Mouse (Mus musculus): ENCODE measurements around the gene Ctdnep1.
"Not testable (repeated sequence)": the region's sequence is repeated elsewhere in the genome, so short reads cannot be mapped to it uniquely, and the experiment has no call there.

The Ctdnep1 gene

DNA sequence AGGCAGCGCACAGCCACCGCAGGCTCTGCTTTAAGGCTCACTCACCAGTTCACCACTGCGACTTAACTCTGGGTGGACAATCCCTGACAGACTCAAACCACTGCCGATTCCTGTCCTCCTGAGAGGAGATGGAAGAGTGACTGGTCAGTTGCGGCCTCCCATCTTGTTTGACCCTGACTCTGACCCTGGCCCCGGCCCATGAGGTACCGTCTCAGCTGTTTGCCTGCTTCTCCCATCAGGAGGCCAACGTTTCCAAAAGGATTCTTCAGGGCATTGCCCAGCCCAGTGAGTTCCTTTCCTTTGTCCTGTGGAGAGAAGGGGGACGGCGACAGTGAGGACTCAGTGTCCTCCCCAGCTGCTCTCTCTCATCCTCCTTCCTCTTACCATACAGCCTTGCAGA is 30.0 kb downstream of the Ctdnep1 start:
- DNase-seq (ENCODE audit: low spot score): no peak

DNA sequence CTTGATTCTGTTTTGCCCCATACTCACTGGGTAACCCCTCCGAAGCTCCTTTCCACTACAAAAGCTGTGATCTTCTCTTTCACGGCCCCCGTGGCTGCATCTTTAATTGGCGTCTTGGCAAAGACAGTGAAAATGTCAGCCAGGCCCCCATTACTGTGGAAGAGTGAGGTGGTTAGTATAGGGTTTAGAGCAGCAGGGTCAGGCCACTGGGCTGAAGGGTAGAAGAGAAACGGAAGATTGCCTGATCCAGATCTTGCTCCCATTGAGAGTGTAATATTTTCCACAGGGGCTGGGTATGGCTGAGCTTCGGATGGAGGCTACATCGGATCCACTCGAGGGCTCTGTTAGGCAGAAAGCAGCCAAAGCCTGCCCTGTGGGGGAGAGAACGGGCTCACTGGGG is 32.0 kb downstream of the Ctdnep1 start:
- DNase-seq (ENCODE audit: low spot score): no peak

DNA sequence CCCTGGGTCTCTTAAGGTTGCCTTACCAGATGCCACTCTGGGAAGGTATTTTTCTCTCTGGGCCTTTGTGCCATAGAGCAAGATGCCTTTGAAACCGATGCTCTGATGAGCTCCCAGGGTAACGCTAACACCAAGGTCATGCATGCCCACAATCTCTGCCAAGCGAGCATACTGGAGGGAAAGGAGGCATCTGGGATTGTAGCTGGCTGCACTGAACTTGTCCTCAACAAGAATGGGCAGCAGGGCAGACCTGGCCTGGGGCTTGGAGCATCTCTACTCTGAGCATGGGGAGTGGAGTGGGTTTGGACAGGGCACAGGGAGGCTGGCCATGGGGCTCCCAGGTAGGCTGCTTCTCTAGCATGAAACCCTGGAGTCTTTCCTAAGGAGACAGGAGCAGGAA is 32.5 kb downstream of the Ctdnep1 start:
- DNase-seq (ENCODE audit: low spot score): no peak

DNA sequence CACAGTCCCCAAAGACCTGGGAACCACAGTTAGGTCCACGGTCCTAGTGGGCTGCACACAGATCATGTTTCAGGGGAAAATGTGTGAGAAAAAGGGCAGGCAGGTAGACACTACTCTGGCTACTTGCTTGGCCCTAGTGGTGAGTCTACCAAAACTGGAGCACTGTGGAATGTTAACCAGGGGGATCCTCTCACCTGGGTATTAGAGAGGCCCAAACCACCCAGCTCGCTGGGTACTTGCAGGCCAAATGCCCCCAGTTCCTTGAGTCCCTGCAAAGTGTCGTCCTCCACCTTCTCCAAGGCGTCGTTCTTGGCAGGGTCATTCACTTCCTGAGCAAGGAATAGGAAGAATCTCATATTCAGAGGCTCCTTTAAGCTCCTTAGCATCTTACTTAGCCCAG is 33.1 kb downstream of the Ctdnep1 start:
- DNase-seq (ENCODE audit: low spot score): no peak

DNA sequence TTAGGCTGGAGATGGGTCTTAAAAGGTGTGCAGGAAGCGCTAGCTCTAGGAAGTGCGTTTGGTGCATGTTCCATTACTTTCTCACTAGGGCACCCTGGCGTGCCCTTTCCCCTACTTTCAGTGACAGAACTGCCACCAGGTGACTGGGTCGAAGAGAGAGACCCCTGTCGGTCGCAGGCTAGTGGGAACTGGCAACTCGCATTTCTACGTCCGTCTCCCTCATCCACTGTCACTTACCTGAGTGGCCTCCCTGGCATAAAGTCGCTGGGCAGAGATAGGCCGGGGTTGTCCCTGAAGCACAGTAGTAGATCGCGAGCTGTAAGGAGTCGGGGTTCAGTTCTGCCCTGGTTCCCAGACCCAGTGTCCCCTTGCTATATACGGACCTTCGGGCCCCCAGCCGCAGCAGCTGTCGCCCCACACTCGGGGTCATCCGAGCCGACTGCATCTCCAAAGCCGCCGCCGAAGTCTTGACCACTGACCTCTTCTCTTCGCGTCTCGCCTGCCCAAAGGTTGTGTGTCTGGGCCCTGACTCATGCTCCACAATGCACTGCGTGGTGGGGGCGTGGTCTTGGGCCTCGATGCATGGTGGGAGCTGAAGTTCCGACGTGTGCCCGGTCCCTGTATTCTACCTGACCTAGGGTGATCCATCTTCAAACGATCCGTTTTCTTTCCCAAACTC is 34.1 kb downstream of the Ctdnep1 start, which contains the start of gene Acadvl:
Gene Acadvl (minus strand): TSS at position 532 of the 679 bp plus-strand sequence.
- peak; percentile 90 for DNase-seq (ENCODE audit: low spot score)

DNA sequence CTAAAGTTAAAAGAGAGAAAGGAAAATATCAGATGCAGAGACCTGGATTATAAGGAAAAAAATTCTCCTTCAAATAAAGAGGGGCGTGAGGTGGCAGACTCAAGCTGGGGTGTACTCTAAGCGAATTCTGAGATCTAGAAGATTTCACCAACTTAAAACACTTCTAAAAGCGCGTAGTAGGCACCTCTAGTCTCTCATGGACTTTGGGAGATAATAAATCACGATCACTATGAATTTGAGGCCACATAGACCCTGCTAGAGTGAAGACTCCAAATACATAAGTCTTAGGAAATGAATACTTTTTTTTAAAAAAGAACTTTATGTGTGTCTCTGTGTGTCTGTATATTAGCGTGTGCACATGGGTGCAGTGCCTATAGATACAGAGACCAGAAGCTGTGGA is 34.7 kb downstream of the Ctdnep1 start:
- DNase-seq (ENCODE audit: low spot score): no peak

DNA sequence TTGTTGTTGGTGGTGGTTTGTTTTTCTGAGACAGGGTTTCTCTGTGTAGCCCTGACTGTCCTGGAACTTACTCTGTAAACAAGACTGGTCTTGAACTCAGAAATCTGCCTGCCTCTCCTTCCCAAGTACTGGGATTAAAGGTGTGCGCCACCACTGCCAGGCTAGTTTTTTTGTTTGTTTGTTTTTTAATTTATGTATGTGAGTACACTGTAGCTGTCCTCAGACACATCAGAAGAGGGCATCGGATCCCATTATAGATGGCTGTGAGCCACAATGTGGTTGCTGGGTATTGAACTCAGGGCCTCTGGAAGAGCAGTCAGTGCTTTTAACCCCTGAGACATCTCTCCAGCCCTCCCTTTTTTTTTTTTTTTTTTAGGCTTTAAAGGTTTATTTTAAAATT is 35.2 kb downstream of the Ctdnep1 start:
- DNase-seq (ENCODE audit: low spot score): not testable (repeated sequence)

DNA sequence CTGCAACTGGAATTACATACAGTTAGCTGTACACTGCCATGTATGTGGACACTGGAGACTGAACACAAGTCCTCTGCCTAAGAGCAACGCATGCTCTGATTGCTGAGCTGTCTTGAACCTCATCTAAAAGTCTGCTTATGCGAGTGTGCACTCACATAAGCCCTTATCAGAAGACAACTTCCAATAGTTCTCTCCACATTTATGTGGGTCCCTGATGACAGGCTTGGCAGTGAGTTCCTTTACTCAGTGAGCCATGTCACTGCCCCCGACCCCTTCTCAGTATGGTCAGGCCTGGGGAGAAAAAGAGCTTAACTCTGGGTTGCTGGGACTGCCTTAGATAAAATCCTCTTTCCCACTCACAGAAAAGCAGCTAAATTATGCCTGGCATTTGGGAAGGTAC is 35.7 kb downstream of the Ctdnep1 start, which contains the start of gene Dlg4:
Gene Dlg4 (plus strand): TSS at position 274 of the 400 bp plus-strand sequence.
- DNase-seq (ENCODE audit: low spot score): no peak

DNA sequence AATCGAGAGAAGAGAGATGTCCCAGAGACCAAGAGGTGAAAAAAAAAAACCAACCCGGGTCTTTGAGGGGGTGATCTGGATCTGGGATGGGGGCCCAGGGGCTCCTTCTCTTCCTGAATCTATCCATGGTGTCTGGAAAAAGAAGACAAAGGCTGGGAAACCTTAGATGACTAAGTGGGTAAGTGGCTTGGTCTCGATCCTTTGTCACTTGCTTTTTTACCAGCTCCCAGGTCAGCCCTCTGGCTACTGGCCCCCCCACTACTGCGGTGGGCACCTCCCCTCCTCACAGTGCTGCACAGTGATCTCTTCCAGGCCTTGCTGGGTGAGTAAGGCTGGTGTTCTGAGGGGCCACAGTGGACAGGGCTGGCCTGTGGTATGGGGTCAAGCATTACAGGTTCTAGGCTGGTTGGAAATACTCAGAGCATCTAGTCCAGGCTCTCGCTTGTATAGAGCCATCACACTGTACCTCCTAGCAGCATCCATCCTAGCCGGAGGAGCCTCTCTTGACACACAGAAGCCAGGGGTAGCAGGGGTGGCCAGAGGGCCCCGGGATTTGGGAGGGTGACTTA is 36.3 kb downstream of the Ctdnep1 start:
- no peak for DNase-seq (ENCODE audit: low spot score)

DNA sequence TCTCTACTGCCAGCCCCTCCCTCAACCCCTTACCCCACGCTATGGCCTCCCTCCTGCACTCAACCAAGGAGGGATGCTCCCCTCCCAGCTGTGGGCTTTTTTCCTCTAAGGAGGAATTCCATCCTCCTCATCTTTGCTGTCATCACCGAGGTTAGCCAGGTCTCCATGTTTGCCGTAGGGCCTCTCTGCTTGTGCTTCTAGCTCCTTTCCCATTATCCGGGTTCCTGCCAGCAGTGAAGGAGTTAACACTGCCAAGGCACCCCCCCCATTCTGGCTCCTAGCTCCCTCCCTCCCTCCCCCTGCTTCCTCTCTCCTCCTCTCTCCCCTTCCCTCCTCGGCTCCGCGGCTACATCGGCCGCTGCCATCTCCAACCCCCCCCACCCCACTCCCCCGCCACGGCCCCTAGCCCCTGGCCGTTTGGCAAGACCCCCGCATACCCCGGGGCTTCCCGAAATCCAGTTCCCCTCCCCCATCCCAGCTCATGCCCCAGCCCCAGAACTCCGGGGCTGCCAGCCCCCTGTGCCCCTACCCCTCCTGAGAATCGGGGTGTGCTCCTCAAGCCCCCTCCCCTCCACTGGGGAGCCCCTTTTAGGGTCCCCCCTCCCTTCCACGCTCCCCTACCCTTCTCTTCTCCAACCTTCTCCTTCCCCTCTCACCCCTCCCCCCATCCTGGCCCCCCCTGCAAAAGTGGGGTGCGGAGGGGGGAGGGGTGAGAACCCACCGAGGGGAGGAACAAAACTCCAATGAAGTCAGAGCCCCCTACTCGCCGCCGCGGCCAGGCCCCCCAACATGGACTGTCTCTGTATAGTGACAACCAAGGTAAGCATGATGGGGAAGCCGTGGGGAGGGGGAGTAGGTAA is 37.4 kb downstream of the Ctdnep1 start:
- DNase-seq (ENCODE audit: low spot score): peak; percentile 61

DNA sequence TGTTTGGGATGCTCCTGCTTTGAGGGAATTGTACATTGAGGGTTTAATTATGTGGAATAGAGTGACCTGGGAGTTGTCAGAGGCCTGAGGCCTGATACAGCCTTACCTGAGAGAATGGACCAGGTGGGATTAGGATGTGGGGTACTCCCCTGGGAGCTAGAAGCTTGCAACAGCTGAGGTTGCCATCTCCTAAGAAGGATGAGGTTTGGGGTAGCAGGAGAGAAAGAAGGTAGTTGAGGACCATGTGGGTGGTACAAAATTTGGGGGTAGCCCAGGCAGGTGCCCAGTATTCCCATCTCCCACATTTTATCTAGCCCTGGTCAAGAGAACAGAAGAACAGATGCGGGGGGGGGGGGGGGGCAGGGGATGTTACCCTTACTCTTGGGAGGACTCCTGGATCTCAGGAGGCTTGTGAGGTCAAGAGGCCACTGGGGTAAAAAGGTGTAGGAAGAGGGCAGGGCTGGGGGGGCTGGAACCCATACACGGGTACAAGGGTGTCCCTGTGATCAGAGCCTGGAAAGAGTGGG is 38.6 kb downstream of the Ctdnep1 start:
- DNase-seq (ENCODE audit: low spot score): no peak

DNA sequence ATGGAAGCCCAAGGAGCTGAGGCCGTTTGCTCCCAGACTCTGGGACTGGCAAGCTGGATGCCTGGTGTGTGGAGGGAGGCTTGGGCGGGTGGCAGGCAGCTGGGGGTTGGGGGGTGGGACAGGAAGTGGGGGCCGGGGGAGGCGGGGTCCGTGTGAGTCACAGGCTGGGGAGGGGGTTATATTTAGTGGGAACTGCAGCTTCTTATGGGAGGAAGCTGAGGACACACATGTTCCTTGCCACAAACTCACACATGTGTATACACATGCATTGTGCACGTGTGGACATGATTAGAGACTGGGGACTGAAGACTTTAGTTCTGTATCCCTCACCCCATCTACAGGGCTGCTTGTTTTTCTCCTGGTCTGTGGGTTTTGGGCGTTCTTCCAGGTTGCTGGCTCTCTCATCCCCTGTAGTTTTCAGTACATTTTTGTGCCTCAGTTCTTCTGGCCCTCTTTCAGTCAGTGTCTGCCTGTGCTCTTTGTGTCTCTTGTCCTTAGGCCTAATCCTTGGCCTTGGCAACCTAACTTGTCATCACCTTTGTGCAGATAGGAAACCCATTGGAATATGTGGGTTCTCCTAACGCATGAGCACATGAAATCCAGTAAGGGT is 39.2 kb downstream of the Ctdnep1 start:
- peak; percentile 59 for DNase-seq (ENCODE audit: low spot score)

DNA sequence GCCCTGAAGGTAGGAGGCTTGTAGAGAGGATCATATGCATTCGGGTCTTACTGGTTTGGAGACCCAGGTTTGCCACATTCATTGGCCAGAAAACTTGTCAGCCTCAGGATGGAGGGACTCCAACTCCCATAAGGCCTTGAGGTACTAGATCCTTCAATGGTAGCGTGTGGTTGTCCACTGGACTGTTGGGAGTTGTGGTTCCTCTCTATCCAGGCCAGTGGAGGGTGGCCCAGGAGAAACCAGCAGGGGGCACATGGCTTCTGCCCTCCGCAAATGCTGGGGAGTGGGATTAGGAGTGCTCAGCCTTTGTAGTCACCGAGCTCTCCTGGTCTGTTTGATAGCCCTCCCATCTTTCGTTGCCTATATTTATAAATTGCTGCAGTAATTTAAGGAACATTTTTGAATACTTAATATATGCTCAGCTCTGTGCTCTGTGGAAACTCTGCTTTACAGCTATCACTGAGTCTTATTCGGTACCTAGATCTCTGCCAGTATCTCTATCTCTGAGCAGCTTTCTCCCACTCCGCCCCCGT is 39.8 kb downstream of the Ctdnep1 start:
- peak; percentile 90 for DNase-seq (ENCODE audit: low spot score)

DNA sequence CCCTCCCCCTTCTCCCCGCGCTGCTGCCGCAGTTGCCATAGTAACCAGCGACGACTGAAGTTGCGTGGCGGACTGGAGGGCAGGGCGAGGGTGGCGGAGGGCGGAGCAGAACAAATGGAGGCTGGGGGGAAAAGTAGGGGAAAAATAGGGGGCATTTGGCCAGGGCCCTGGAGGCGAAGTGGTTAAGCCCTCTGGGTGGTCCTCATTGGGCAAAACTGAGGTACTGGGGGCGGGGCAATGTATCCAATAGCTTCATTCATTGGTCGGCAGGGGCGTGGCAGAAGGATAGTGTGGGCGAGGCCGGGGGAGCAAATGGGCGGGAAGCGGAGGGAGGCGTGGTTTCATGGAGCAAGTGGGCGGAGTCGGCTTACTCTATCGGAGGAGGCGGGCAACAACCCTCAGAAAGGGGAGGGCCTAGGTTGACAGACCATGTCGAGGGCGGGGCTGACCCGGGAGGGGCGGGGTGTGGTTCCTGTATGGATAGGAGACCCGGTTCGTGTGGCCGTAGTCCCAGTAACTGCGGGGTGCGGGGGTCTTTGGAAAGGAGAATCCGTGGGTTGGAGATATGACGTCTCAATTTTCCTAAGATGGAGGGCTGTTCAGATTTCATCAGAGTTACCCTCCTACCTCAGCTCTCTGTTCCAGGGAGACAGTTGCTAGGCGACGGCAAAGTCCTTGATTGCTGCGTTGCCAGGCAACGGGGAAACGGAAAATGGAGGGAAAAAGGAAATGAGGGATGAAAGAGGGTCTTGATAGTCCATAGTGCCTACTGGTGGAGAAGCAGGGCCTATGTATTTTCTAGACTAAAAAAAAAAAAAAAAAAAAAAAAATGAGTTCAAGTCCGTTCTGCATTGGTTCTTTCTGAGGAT is 40.5 kb downstream of the Ctdnep1 start:
- DNase-seq (ENCODE audit: low spot score): peak; percentile 93

DNA sequence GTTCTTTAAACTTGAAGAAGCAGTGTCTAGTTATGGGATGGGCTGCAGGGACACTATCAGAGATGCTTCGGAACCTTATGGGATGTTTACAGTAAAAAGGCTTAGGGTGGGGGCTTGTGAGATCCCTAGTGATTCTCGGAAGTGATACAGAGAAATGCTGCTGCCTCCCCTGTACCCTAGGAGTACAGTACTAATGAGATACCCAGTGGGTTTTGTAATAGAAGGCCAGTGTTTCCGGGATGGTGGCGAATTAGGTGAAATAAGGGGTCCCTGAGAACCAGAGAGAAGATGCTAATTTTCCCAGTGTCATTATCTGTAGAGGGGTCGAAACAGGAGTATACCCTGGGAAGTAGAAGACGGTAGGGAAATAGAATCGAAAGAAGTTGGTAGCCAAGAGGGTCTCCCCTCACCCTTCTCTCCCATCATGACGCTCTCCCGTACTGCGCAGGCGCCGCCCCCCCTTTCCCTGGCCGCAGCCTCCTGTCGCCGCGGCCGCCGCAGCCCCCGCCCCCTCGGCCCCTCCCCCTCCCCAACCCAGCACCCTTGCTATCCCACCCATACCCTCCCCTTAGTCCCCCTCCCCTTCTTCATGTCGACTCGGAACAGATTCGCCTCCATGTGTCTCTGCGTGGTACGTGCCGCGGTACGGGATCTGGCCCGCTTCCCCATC is 42.7 kb downstream of the Ctdnep1 start:
- no peak for DNase-seq (ENCODE audit: low spot score)

DNA sequence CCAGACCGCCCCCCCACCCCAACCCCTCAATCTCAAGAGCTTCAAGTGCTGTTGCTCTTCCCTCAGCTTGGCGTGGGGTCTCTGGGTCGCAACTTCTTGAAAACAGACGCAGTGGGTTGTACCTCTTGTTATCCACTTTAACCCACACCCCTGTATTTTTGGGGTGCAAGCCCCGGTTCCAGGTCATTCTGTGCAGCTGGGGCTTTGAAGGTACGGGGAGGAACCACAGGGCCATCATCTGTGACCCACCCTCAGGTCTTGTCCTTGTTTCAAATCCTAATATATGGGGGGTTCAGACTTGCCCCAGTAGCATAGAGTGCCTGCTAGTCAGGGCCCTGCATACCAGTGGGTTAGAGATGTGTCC is 43.2 kb downstream of the Ctdnep1 start:
- DNase-seq (ENCODE audit: low spot score): no peak

DNA sequence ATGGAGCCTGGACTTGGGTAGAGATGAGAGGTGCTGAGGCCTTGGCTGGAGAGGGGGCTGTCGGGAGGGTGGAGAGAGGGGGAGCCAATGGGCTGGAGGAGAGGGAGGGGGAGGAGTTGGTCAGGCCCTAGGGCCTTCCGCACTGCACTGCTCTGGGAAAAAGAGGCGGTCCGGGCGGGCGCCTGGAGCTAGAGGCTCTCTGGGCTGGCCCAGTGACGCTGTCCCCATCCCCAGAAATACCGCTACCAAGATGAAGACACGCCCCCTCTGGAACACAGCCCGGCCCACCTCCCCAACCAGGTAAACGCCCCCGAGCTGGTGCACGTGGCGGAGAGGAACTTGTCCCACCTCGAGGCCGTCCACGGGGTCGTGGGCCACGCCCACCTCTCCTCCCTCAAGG is 45.7 kb downstream of the Ctdnep1 start:
- DNase-seq (ENCODE audit: low spot score): peak; percentile 42

DNA sequence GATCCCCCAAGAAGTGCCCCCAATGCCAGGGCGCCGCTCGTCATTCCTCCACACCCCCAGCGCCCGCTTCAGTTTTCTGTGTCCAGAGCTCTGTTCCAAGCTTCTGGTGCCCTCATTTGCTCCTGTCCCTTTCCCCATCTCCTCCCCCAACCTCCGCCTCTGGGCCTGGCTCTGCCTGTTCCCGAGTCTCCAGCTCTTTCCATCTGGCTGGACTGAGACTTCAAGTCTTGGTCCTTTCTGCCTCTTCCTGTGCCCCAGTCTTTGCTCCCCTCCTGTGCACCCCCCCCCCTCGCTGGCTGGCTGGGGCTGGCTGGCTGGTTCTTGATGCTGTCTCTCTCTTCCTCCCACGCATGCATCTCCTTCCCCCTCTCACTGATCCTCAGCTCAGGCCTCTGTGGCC is 46.4 kb downstream of the Ctdnep1 start:
- peak; percentile 55 for DNase-seq (ENCODE audit: low spot score)

DNA sequence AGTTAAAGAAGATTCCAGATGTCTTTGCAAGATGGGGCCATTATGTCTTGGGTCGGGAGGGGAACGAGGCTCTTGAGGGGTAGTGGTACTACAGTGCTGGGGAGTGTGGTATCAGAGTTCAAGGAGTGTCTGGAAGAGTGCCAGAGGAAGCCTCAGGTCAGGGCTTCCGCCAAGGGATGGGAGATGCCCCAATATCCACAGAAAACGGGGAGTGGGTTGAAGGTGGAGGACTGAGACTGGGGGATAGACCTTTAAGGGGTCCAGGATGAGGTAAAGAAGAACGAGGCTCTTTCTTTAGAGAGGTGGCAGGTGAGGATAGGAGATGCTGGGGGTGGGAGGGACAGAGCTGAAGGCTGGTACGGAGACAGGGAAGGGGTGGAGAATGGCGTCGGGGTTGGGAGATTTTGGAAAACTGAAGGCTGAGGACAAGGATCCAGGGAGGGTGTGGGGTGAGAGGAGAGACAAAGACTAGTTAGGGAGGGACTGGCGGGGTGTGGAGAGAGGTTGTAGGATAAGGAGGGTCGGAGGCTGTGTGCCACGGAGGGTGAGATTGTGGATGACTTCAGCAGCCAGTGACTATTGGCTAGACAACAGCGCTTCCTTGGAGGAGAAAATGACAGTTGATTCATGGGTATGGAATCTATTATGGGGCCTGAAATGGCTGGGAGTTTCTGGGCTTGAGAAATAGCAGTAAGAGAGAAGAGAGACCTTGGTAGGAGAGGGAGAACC is 47.6 kb downstream of the Ctdnep1 start:
- no peak for DNase-seq (ENCODE audit: low spot score)

Measured in adipocyte (in vitro differentiated cells).